Mouse (Mus musculus): Measurements from ENCODE around the gene Tmem202. TPM values are rescaled to one million over a fixed set of nuclear protein-coding genes. Genes with fewer than 3 reads are reported as not detected.

Gene Tmem202
- polyA plus RNA-seq, 1 experiment, result not detected

DNA sequence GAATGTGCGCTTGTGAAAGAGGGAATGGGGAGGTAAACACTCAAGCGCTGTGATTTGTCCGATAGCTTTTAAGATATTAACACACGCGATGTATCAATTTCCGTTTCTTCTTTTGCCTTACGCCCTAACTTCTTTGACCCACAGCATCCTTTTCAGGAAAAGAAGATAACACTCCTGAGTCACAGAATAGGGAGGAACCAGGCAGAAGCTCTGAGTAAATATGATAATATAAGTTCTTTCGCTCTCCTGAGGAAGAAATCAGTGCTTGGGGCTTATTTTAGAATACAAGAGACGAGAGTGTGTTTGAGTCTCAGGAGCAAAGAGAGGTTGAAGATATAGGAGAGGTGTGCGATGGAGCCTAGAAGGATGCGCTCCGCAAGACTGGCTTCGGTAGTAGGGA lies 37.8 kb upstream of the Tmem202 start:
- no peak for DNase-seq
- TF ChIP-seq POLR2A (IDR thresholded peaks at IDR 0.05; ENCODE audit: low read depth, low read length) (no peak), CTCF (conservative IDR thresholded peaks at IDR 0.05; ENCODE audit: insufficient read depth, insufficient read length, low read depth, low read length) (no peak)
- WGBS, result 13% methylated on average over 13 of the region's 13 CpGs
- H3K36me3 ChIP-seq (ENCODE audit: control insufficient read depth, insufficient read depth, low read length), result no peaks in the 10 kb centered on the region
- H3K4me1 ChIP-seq (ENCODE audit: control insufficient read depth, insufficient read depth, low read length), result no peaks in the 10 kb centered on the region
- H3K27ac ChIP-seq (ENCODE audit: insufficient read depth, low read depth, low read length), result no peak overlapping the region
- peak overlapping the region; percentile 44 for H3K4me3 ChIP-seq (ENCODE audit: insufficient read depth, low read depth, low read length)
- no peaks in the 10 kb centered on the region; the same call in 1 of the 2 replicates for H3K27me3 ChIP-seq (replicated peaks; ENCODE audit: control insufficient read depth, insufficient read depth, low read length)

- Histone ChIP-seq H3K4me3 (ENCODE audit: insufficient read depth, low read depth, low read length) (no peak overlapping the region), H3K4me1 (ENCODE audit: control insufficient read depth, insufficient read depth, low read length) (no peaks in the 10 kb centered on the region), H3K27me3 (replicated peaks; ENCODE audit: control insufficient read depth, insufficient read depth, low read length) (peaks cover 1% of the 10 kb centered on the region; the same call in 1 of the 2 replicates), H3K36me3 (ENCODE audit: control insufficient read depth, insufficient read depth, low read length) (no peaks in the 10 kb centered on the region), H3K27ac (ENCODE audit: insufficient read depth, low read depth, low read length) (no peak overlapping the region)
- no peak for DNase-seq
- 79% methylated on average over 2 of the region's 2 CpGs for WGBS
- TF ChIP-seq POLR2A (IDR thresholded peaks at IDR 0.05; ENCODE audit: low read depth, low read length) (no peak), CTCF (conservative IDR thresholded peaks at IDR 0.05; ENCODE audit: insufficient read depth, insufficient read length, low read depth, low read length) (no peak)
These were observed 32.2 kb upstream of the Tmem202 start for GRCm38 (mm10) chr9:59571852-59572251.

GRCm38 (mm10) chr9:59567111-59567510 lies 27.5 kb upstream of the Tmem202 start:
- Histone ChIP-seq H3K36me3 (ENCODE audit: control insufficient read depth, insufficient read depth, low read length) (no peaks in the 10 kb centered on the region), H3K4me3 (ENCODE audit: insufficient read depth, low read depth, low read length) (no peak overlapping the region), H3K27ac (ENCODE audit: insufficient read depth, low read depth, low read length) (no peak overlapping the region), H3K4me1 (ENCODE audit: control insufficient read depth, insufficient read depth, low read length) (no peaks in the 10 kb centered on the region), H3K27me3 (replicated peaks; ENCODE audit: control insufficient read depth, insufficient read depth, low read length) (peaks cover 1% of the 10 kb centered on the region; the same call in 1 of the 2 replicates)
- DNase-seq, result peak; percentile 75
- TF ChIP-seq CTCF (conservative IDR thresholded peaks at IDR 0.05; ENCODE audit: insufficient read depth, insufficient read length, low read depth, low read length) (peak; percentile 82), POLR2A (IDR thresholded peaks at IDR 0.05; ENCODE audit: low read depth, low read length) (no peak)
- 14% methylated on average over 6 of the region's 6 CpGs for WGBS

GRCm38 (mm10) chr9:59565600-59565999 lies 26.0 kb upstream of the Tmem202 start:
- DNase-seq, result peak; percentile 78
- Histone ChIP-seq H3K27me3 (replicated peaks; ENCODE audit: control insufficient read depth, insufficient read depth, low read length) (peaks cover 1% of the 10 kb centered on the region; the same call in 1 of the 2 replicates), H3K4me3 (ENCODE audit: insufficient read depth, low read depth, low read length) (no peak overlapping the region), H3K4me1 (ENCODE audit: control insufficient read depth, insufficient read depth, low read length) (no peaks in the 10 kb centered on the region), H3K36me3 (ENCODE audit: control insufficient read depth, insufficient read depth, low read length) (no peaks in the 10 kb centered on the region), H3K27ac (ENCODE audit: insufficient read depth, low read depth, low read length) (no peak overlapping the region)
- no peak for TF ChIP-seq POLR2A (IDR thresholded peaks at IDR 0.05; ENCODE audit: low read depth, low read length)
- TF ChIP-seq CTCF (conservative IDR thresholded peaks at IDR 0.05; ENCODE audit: insufficient read depth, insufficient read length, low read depth, low read length), result peak; percentile 94
- WGBS, result 17% methylated on average over 4 of the region's 4 CpGs

- no peaks in the 10 kb centered on the region for H3K36me3 ChIP-seq (ENCODE audit: control insufficient read depth, insufficient read depth, low read length)
- no peak overlapping the region for H3K4me3 ChIP-seq (ENCODE audit: insufficient read depth, low read depth, low read length)
- no peaks in the 10 kb centered on the region for H3K4me1 ChIP-seq (ENCODE audit: control insufficient read depth, insufficient read depth, low read length)
- TF ChIP-seq POLR2A (IDR thresholded peaks at IDR 0.05; ENCODE audit: low read depth, low read length) (no peak), CTCF (conservative IDR thresholded peaks at IDR 0.05; ENCODE audit: insufficient read depth, insufficient read length, low read depth, low read length) (no peak)
- H3K27ac ChIP-seq (ENCODE audit: insufficient read depth, low read depth, low read length), result no peak overlapping the region
- DNase-seq, result no peak
- no peaks in the 10 kb centered on the region for H3K27me3 ChIP-seq (replicated peaks; ENCODE audit: control insufficient read depth, insufficient read depth, low read length)
- 87% methylated on average over 4 of the region's 4 CpGs for WGBS
These were observed 14.1 kb upstream of the Tmem202 start for GRCm38 (mm10) chr9:59553719-59554118.

DNA sequence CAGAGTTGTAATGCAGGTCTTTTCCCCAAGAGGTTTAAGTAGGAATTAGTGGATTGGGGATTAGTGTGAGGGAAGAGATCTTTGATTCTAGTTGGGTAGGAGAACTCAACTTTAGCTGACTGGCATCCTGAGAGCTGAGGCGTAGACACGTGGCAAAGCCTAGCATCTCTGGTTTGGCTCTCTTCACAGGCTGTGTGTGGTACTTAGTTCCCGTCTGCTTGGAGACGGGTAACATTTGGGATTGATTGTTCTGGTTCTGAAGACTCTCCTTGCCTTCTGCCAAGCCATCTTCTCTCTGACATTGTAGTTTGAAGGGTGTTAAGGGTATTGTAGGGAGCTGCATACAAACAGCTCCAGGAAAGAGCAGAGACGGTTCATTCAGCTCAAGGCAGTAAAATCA lies 13.0 kb upstream of the Tmem202 start:
- H3K4me3 ChIP-seq (ENCODE audit: insufficient read depth, low read depth, low read length), result no peak overlapping the region
- TF ChIP-seq POLR2A (IDR thresholded peaks at IDR 0.05; ENCODE audit: low read depth, low read length), result no peak
- TF ChIP-seq CTCF (conservative IDR thresholded peaks at IDR 0.05; ENCODE audit: insufficient read depth, insufficient read length, low read depth, low read length), result no peak
- no peaks in the 10 kb centered on the region for H3K36me3 ChIP-seq (ENCODE audit: control insufficient read depth, insufficient read depth, low read length)
- WGBS, result 92% methylated on average over 5 of the region's 5 CpGs
- no peak overlapping the region for H3K27ac ChIP-seq (ENCODE audit: insufficient read depth, low read depth, low read length)
- no peaks in the 10 kb centered on the region for H3K27me3 ChIP-seq (replicated peaks; ENCODE audit: control insufficient read depth, insufficient read depth, low read length)
- no peaks in the 10 kb centered on the region for H3K4me1 ChIP-seq (ENCODE audit: control insufficient read depth, insufficient read depth, low read length)
- no peak for DNase-seq

DNA sequence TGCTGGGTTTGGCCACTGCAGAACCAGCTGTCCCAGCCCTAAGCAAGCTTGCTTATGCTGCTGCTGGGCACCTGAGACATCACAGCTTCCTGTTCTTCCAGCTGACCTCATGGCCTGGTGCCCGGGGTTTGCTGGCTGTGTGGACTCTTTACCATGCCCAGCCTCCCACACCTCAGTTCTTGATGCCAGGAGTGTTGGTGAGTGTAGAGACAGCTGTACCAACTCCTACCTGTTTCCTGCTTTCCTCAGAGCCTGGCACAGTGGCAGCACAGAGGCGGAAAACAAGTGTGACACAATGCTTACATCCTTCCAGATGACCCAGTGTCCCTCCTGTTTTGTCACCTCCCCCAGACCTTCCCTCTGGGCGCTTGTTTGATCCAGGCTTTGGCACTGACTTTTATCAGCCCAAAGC lies 12.0 kb upstream of the Tmem202 start:
- DNase-seq, result peak; percentile 50
- 52% methylated on average over 3 of the region's 3 CpGs for WGBS
- H3K27ac ChIP-seq (ENCODE audit: insufficient read depth, low read depth, low read length), result no peak overlapping the region

More for the DNA sequence above, 12.0 kb upstream of the Tmem202 start:
- Histone ChIP-seq H3K36me3 (ENCODE audit: control insufficient read depth, insufficient read depth, low read length) (no peaks in the 10 kb centered on the region), H3K27me3 (replicated peaks; ENCODE audit: control insufficient read depth, insufficient read depth, low read length) (no peaks in the 10 kb centered on the region), H3K4me3 (ENCODE audit: insufficient read depth, low read depth, low read length) (no peak overlapping the region), H3K4me1 (ENCODE audit: control insufficient read depth, insufficient read depth, low read length) (no peaks in the 10 kb centered on the region)
- TF ChIP-seq POLR2A (IDR thresholded peaks at IDR 0.05; ENCODE audit: low read depth, low read length), result no peak
- no peak for TF ChIP-seq CTCF (conservative IDR thresholded peaks at IDR 0.05; ENCODE audit: insufficient read depth, insufficient read length, low read depth, low read length)
